ENCODE assay signal across 30 mouse cellular contexts in genomic region chr4:115575776-115576175, GRCm38 (mm10). TPM values are rescaled to one million over a fixed set of nuclear protein-coding genes. Genes with fewer than 3 reads are reported as not detected.
DNase-seq lines count a peak whose midpoint lies in the region; ATAC-seq and TF ChIP-seq lines count a peak whose summit lies in the region.
"Had no signal": no experiment of that assay in that cellular context is flagged by ENCODE, and none has a peak within 500 bp of the region (broad histone marks: within the 10 kb centered on the region; RNA-seq: fewer than 3 reads in every experiment).

No protein-coding gene starts in this region.

- H3K27me3 ChIP-seq in lung, postnatal 0 days (replicated peaks; ENCODE audit: insufficient read depth, low read length): no peaks in the 10 kb centered on the region
- H3K27me3 ChIP-seq in heart, embryonic 10.5 days (ENCODE audit: insufficient read depth, poor library complexity, severe bottlenecking): no peaks in the 10 kb centered on the region
- no peaks in the 10 kb centered on the region for H3K27me3 ChIP-seq in forebrain, embryonic 12.5 days
- H3K27me3 ChIP-seq: embryonic facial prominence, embryonic 15.5 days; heart, embryonic 12.5 days; hindbrain, embryonic 15.5 days had no signal

- peak; percentile 17 for DNase-seq in adrenal gland, postnatal 14 days
- no peak for DNase-seq in adrenal gland, postnatal 25 days
- DNase-seq in lung, adult 2 months: peak; percentile 18
- DNase-seq in lung, postnatal 0 days (ENCODE audit: low spot score): peak; percentile 81
- peak; percentile 81 for DNase-seq in lung, postnatal 36 days
- DNase-seq in thymus, postnatal 4 days: no peak
- DNase-seq in heart, embryonic 10.5 days (ENCODE audit: low spot score): no peak
- DNase-seq: cerebellum, adult 11 months; cerebellum, adult 8-10 months; cerebellum, postnatal 14 days; embryo, embryonic 11 days; gastrocnemius, postnatal 10 days; heart, adult 2 months; heart, postnatal 36 days had no signal

- no peak for TF ChIP-seq POLR2A in lung, adult 2 months (IDR thresholded peaks at IDR 0.05; ENCODE audit: borderline replicate concordance, extremely low read depth, low read depth, low read length)

- H3K9me3 ChIP-seq in lung, postnatal 0 days (ENCODE audit: low read length): no peaks in the 10 kb centered on the region
- H3K9me3 ChIP-seq in heart, embryonic 10.5 days: no peaks in the 10 kb centered on the region
- H3K9me3 ChIP-seq in forebrain, embryonic 12.5 days: no peaks in the 10 kb centered on the region
- H3K9me3 ChIP-seq: embryonic facial prominence, embryonic 15.5 days; heart, embryonic 12.5 days; hindbrain, embryonic 15.5 days had no signal

- H3K27ac ChIP-seq in lung, postnatal 0 days (ENCODE audit: low read length): no peak overlapping the region
- no peak overlapping the region for H3K27ac ChIP-seq in heart, embryonic 10.5 days
- no peak overlapping the region for H3K27ac ChIP-seq in forebrain, embryonic 12.5 days
- H3K27ac ChIP-seq: embryonic facial prominence, embryonic 15.5 days; heart, adult 2 months; hindbrain, embryonic 15.5 days had no signal

- ATAC-seq in lung, postnatal 0 days: peak; percentile 95
- ATAC-seq in forebrain, embryonic 12.5 days (ENCODE audit: low FRiP score): no peak
- ATAC-seq: forebrain, embryonic 16.5 days had no signal

- H3K9ac ChIP-seq in lung, postnatal 0 days (replicated peaks; ENCODE audit: low read depth): no peak overlapping the region
- H3K9ac ChIP-seq in forebrain, embryonic 12.5 days: no peak overlapping the region
- H3K9ac ChIP-seq: embryonic facial prominence, embryonic 15.5 days; heart, embryonic 12.5 days; hindbrain, embryonic 15.5 days had no signal

- no peak overlapping the region for H3K4me3 ChIP-seq in lung, adult 2 months (replicated peaks; ENCODE audit: extremely low read depth, low read depth, low read length)
- no peak overlapping the region for H3K4me3 ChIP-seq in lung, postnatal 0 days (ENCODE audit: low read depth, low read length)
- no peak overlapping the region for H3K4me3 ChIP-seq in heart, embryonic 10.5 days
- H3K4me3 ChIP-seq in forebrain, embryonic 12.5 days (replicated peaks): no peak overlapping the region
- H3K4me3 ChIP-seq: embryonic facial prominence, embryonic 15.5 days; erythroblast, embryonic 14.5 days; heart, adult 2 months; heart, embryonic 12.5 days; hindbrain, embryonic 15.5 days had no signal

- 0 out of 2 replicates have a peak, but pooled peaks have one; percentile 31 for TF ChIP-seq EP300 in lung, postnatal 0 days (IDR thresholded peaks at IDR 0.05)

- no peaks in the 10 kb centered on the region for H3K36me3 ChIP-seq in lung, postnatal 0 days (ENCODE audit: insufficient read depth, low read length)
- no peaks in the 10 kb centered on the region for H3K36me3 ChIP-seq in heart, embryonic 10.5 days
- H3K36me3 ChIP-seq in forebrain, embryonic 12.5 days (replicated peaks): no peaks in the 10 kb centered on the region
- H3K36me3 ChIP-seq: embryonic facial prominence, embryonic 15.5 days; heart, embryonic 12.5 days; hindbrain, embryonic 15.5 days had no signal

- WGBS in lung, adult 2 months: 63% methylated on average over 2 of the region's 2 CpGs
- WGBS in lung, postnatal 0 days: 54% methylated on average over 2 of the region's 2 CpGs
- 70% methylated on average over 2 of the region's 2 CpGs for WGBS in heart, embryonic 10.5 days
- 82% methylated on average over 2 of the region's 2 CpGs for WGBS in forebrain, embryonic 12.5 days

- H3K4me1 ChIP-seq in lung, adult 2 months (ENCODE audit: control insufficient read depth, insufficient read depth, low read length): no peaks in the 10 kb centered on the region
- H3K4me1 ChIP-seq in lung, postnatal 0 days (ENCODE audit: insufficient read depth, low read depth, low read length): no peaks in the 10 kb centered on the region
- H3K4me1 ChIP-seq in heart, embryonic 10.5 days: no peaks in the 10 kb centered on the region
- H3K4me1 ChIP-seq in forebrain, embryonic 12.5 days: no peaks in the 10 kb centered on the region
- H3K4me1 ChIP-seq: embryonic facial prominence, embryonic 15.5 days; heart, embryonic 12.5 days; hindbrain, embryonic 15.5 days had no signal

- H3K4me2 ChIP-seq in lung, postnatal 0 days (replicated peaks; ENCODE audit: low read depth, low read length): no peak overlapping the region
- H3K4me2 ChIP-seq in forebrain, embryonic 12.5 days: no peak overlapping the region
- H3K4me2 ChIP-seq: embryonic facial prominence, embryonic 15.5 days; heart, embryonic 12.5 days; hindbrain, embryonic 15.5 days had no signal

- no peak for TF ChIP-seq CTCF in lung, adult 2 months (IDR thresholded peaks at IDR 0.05; ENCODE audit: insufficient read depth, low read length)
- TF ChIP-seq CTCF in lung, postnatal 0 days (IDR thresholded peaks at IDR 0.05): no peak

RNA-seq across cellular contexts. Expression of gene Cyp4a31, which starts 12.3 kb away (rescaled TPM):
- 0.68 and 5.7 TPM in 2 replicates for total RNA-seq in adrenal gland, postnatal 14 days (2021)
- total RNA-seq in adrenal gland, postnatal 25 days (2021): 0.43 TPM in 1 of 2 replicates, not detected in the other
- polyA plus RNA-seq in lung, adult 2 months (2012; rRNA removed): not detected in 2 replicates
- not detected in 2 replicates for polyA plus RNA-seq in lung, postnatal 0 days (2015; fragmentation: Nextera tagmentation; extraction: Ambion mirVana)
- not detected in 2 replicates for polyA plus RNA-seq in heart, embryonic 10.5 days (2016; fragmentation: Nextera tagmentation; extraction: Ambion mirVana)
- not detected in 2 replicates for polyA plus RNA-seq in forebrain, embryonic 12.5 days (2016; fragmentation: Nextera tagmentation; extraction: Ambion mirVana)
- total RNA-seq: common myeloid progenitor, adult 5-6 weeks; gastrocnemius, postnatal 10 days; heart, adult 2 months; heart, postnatal 36 days; MEL had no signal
- polyA plus RNA-seq: brain, embryonic 14.5 days; C2C12; embryonic facial prominence, embryonic 11.5 days; embryonic facial prominence, embryonic 15.5 days; erythroblast, embryonic 14.5 days; forebrain, embryonic 11.5 days; forebrain, embryonic 16.5 days; frontal cortex, adult 2 months; gonadal fat pad, adult 2 months; heart, adult 2 months; heart, embryonic 12.5 days; heart, embryonic 16.5 days; hindbrain, embryonic 11.5 days; hindbrain, embryonic 15.5 days had no signal

RNA-seq across cellular contexts. Expression of gene Cyp4a32, which starts 25.0 kb away (rescaled TPM):
- total RNA-seq in adrenal gland, postnatal 14 days (2021): 3.1 and 9.7 TPM in 2 replicates
- 1.3 TPM in 1 of 2 replicates, not detected in the other for total RNA-seq in adrenal gland, postnatal 25 days (2021)
- polyA plus RNA-seq in lung, adult 2 months (2012; rRNA removed): not detected in 2 replicates
- polyA plus RNA-seq in lung, postnatal 0 days (2015; fragmentation: Nextera tagmentation; extraction: Ambion mirVana): 0.08 TPM in 1 of 2 replicates, not detected in the other
- polyA plus RNA-seq in heart, embryonic 10.5 days (2016; fragmentation: Nextera tagmentation; extraction: Ambion mirVana): not detected in 2 replicates
- polyA plus RNA-seq in forebrain, embryonic 12.5 days (2016; fragmentation: Nextera tagmentation; extraction: Ambion mirVana): not detected in 2 replicates
- total RNA-seq: common myeloid progenitor, adult 5-6 weeks; gastrocnemius, postnatal 10 days; heart, adult 2 months; heart, postnatal 36 days; MEL had no signal
- polyA plus RNA-seq: brain, embryonic 14.5 days; C2C12; embryonic facial prominence, embryonic 11.5 days; embryonic facial prominence, embryonic 15.5 days; erythroblast, embryonic 14.5 days; forebrain, embryonic 11.5 days; forebrain, embryonic 16.5 days; frontal cortex, adult 2 months; gonadal fat pad, adult 2 months; heart, adult 2 months; heart, embryonic 12.5 days; heart, embryonic 16.5 days; hindbrain, embryonic 11.5 days; hindbrain, embryonic 15.5 days had no signal

RNA-seq across cellular contexts. Expression of gene Cyp4a10, which starts 57.7 kb away (rescaled TPM):
- 0.53 and 1.3 TPM in 2 replicates for total RNA-seq in adrenal gland, postnatal 14 days (2021)
- total RNA-seq in adrenal gland, postnatal 25 days (2021): 2.0 TPM in 1 of 2 replicates, not detected in the other
- polyA plus RNA-seq in lung, adult 2 months (2012; rRNA removed): 0.05 and 0.12 TPM in 2 replicates
- 0.07 TPM in 1 of 2 replicates, not detected in the other for polyA plus RNA-seq in lung, postnatal 0 days (2015; fragmentation: Nextera tagmentation; extraction: Ambion mirVana)
- polyA plus RNA-seq in heart, embryonic 10.5 days (2016; fragmentation: Nextera tagmentation; extraction: Ambion mirVana): not detected in 2 replicates
- not detected in 2 replicates for polyA plus RNA-seq in forebrain, embryonic 12.5 days (2016; fragmentation: Nextera tagmentation; extraction: Ambion mirVana)
- total RNA-seq: common myeloid progenitor, adult 5-6 weeks; gastrocnemius, postnatal 10 days; MEL had no signal
- polyA plus RNA-seq: brain, embryonic 14.5 days; C2C12; embryonic facial prominence, embryonic 11.5 days; embryonic facial prominence, embryonic 15.5 days; erythroblast, embryonic 14.5 days; forebrain, embryonic 11.5 days; forebrain, embryonic 16.5 days; frontal cortex, adult 2 months; heart, adult 2 months; heart, embryonic 12.5 days; heart, embryonic 16.5 days; hindbrain, embryonic 11.5 days; hindbrain, embryonic 15.5 days had no signal

Comparison
In these comparisons a context has a peak if more than half of its experiments do, and no peak if none do; other contexts are left out.
1. DNase-seq: peak in adrenal gland, postnatal 14 days (single experiment), lung, adult 2 months (single experiment), lung, postnatal 0 days (single experiment) and lung, postnatal 36 days (single experiment); none in adrenal gland, postnatal 25 days (single experiment), thymus, postnatal 4 days (single experiment) and heart, embryonic 10.5 days (single experiment).